Mouse (Mus musculus) regulatory T cell (primary cell): ENCODE results near the gene Spc24.
"Not testable (repeated sequence)": the region's sequence is repeated elsewhere in the genome, so short reads cannot be mapped to it uniquely, and the experiment has no call there.

ENCODE experiments used
- in situ Hi-C: fragments of 300-600 bp; cut with MboI, MseI; formaldehyde crosslinking; loops from one replicate; pipeline ENCODE4 v1.15.1; 2025; ENCODE audit warnings: high pct_unique_total_duplicates

Gene Spc24

DNA sequence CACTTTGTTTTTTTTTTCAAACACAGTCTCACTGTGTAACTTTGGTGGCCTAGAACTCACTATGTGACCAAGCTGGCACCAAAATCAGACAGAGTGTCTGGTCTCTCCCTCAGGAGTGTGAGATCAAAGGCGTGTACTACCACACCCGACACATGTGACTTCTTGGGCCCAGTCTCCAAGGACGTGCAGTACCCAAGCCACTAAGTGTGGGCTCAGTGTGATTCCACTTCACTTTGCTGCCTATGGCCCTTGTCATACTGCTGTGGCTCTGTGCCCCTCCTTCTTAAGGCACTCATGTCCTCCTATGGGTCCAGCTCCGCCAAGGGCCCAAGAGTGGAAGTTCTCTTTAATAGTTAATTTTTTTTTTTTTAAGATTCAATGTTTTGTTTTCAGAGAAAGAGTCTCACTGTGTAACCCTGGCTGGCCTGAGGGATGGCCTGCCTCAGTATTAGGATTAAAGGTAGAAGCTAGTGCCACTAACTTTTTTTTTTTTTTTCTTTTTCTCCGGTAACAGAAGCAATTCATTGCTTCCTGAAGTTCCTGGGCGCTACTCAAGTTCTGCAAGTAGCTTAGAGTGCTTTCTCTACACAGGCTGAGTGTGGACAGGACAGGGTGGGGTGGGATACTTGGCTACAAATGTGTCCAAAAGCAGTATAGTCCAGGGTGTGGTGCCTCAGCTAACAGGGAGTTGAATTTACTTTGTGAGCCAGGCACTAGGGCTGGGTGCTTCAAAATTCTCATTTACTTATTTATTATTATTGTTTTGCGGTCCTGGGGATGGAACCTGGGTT is 24.6 kb upstream of the Spc24 start:
- in situ Hi-C loops = no loop called here

DNA sequence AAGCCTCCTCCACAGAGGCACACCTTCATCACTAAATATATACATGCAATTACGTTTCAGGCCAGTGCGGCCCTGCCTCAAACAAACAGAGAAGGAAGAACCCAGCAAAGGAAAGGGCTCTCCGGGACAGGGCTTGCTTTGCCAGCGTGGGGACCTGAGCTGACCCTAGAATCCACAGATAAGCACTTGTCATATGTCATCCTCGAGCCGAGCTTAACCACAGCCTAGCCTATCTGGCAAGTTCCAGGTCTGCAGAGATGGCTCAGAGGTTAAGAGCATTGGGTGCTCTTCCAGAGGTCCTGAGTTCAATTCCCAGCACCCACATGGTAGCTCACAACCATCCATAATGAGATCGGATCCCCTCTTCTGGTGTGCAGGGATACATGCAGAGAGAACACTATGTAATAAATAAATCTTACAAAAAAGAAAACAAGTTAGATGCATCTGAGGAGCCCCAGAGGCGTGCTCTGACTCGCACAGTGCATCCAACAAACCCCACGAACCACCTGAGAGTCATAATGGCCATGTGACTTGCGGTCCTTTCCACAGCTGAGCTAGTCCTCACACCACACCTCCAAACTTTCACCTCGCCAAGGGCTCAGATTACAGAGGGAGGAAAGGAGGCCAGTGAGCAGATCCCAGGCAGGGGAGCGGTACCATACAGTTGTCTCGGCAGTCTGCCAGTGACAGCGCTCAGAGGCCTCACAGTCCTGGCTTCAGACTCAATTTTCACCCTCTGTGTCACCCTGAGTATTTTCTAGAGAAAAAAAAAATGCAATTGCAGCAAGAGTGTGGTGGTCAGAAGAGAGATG is 21.8 kb upstream of the Spc24 start:
- in situ Hi-C loops = no loop called here

DNA sequence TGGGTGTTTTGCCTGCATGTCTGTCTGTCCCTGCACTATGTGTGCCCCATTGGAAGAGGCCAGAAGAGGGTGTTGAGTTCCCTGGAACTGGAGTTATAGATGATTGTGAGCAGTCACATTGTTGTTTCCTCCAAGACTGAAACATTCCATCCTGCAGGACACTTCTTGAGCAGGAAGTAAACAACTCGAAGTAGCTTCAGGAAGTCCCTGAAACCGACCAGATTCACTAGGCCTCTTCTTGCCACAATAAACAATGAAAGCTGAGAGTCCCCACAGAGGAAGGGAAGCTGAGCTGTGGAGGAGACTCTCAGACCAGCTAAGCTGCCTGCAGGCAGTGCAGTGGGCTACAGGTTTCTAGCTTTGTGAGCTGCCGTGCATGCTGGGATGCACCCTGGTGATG is 17.6 kb upstream of the Spc24 start:
- in situ Hi-C loops = no loop called here

DNA sequence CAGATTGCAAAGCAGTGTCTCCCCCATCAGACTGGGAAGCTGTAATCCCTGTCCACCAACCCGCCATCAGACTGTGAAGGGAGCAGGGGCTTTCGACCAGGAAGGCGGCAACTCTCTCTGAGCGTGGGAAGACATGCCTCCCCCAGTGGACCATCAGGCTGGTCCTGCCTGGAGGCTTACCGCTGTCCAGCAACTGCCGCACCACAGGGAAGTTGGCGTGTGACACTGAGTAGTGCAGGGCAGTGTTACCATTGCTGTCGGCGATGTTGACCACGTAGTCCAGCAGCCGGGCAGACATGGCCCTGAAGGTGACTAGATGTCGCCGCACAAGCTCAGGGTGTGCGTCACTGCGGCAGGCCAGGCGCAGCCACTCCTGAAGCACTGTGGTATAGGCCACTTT is 14.2 kb upstream of the Spc24 start:
- in situ Hi-C loops = no loop called here

DNA sequence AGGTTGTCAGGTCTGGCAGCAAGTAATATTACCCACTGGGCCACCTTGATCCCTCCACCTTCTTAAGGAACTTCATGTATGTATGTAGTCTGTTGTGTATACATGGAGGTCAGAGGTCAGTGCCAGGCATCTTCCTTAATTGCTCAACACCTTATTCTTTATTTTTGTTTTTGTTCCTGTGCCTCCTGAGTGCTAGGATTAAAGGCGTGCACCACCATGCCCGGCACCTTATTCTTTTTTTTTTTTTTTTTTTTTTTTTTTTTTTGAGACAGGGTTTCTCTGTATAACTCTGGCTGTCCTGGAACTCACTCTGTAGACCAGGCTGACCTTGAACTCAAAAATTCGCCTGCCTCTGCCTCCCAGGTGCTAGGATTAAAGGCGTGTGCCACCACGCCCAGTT is 13.3 kb upstream of the Spc24 start:
- in situ Hi-C loops = not testable (repeated sequence)

DNA sequence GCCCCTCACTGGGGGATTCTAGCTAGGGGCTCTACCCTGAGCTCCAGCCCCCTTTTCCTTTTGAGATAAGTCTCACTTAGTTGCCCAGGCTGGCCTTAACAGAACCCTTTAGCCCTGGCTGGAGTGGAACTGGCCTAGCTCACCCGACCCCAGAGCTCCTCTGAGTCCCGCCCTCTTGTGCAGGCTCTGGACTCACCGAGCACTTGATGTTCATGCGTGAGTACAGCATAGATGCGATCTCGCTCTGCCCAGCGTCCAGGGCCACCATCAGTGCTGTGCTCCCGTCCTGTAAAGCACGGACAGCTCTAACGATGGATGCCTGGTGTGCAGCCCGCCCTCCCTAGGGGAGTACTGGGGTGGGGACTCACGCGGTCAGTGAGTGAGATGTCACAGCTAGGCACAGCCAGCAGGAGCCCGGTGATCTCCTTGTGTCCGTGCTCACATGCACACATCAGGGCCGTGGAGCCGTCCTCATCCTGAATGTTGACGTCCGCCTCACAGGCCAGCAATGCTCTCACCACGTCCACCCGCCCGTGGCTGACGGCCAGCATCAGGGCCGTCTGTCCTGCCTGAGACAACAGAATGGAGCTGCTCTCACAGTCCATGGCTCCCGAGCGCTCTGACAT is 9.6 kb upstream of the Spc24 start:
- in situ Hi-C loops = no loop called here

DNA sequence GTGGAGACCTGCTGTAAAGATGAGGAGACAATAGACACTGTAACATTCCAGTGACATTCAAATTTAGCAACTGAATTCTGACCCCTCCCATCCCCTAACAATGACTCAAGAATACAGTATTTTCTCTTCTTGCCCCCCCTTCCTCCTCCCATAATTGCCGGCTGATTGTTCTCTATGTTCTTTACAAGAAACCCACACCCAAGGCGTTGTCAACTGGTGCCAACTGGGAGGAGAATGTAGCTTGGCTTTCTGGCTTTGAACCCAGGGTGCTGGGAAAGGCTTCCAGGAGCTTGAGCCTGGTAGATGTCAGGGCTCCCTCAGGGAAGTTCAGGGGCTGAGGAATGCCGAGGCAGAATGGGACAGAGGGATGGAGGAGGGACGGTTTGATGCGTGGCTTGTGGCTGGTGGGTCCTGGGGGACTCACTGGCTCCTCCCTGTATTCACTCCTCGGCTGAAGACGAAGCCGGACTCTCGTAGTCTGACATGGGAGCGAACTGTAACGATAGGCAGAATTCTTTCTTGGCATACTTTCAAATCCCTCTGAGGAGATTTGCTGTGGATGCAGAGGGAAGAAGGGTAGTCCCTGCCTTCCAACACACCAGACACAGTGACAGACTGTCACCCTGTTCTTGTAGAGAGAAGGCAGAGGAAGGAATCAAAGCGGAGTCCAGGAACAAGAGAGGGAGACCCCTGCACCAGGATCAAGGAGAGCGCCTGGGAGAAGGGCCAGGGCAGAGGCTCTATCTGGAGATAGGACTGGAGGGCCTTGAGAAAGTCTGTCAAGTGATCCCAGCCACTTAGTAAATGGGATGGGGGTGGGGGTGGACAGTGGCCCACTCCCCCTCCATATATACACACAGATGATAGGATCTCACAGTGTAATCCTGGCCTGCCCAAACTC is 8.7 kb upstream of the Spc24 start:
- in situ Hi-C loops = no loop called here

DNA sequence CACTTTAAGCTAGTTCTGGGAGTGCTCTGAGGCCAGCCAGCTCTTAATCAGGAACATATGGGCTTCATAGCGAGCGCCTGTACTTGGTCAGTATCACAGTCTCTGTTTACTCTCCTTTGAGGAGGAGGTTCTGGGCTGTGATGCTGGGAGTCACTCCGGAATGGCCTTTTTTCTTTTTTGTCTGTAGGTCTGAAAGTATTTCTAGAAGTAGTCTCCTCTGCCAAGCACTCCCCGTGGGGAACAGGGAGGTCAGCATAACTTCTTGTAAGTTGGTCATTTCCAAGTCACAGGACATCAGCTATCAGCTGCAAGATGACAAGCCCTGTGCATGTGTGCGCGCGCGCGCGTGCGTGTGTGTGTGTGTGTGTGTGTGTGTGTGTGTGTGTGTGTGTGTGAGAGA is 7.8 kb upstream of the Spc24 start:
- in situ Hi-C loops = no loop called here

DNA sequence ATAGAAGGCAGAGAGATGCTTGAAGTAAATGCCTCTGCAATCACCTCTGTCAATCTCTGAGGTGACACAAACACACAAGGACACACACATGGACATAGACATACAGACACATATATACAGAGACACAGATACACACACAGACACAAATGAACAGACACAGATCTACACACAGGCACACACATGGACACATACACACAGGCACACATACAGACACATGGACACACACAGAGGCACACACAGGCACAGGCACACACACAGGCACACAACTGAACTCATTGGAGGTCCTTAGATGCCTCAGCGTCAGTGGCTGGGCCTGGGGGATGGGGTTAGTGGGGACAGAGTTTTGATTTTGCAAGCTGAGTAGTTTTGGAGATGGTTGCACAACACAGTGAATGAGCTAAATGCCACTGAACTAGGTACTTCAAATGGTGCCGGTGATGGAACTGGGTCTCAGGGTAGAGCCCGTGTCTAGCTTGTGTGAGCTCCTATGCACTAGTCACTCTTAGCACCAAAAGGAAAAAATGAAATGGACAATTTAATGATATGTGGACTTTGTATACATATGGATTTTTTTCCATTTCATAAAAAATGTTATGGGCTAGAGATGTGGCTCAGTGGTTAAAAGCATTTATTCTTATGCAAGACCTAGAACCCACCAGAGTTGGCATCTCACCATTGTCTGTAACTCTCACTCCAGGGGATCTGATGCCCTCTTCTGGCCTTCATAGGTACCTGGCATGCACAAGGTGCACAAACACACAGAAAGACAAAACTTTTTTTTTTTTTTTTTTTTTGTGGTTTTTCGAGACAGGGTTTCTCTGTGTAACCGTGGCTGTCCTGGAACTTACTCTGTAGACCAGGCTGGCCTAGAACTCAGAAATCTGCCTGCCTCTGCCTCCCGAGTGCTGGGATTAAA is 4.2 kb upstream of the Spc24 start:
- in situ Hi-C loops = no loop called here

DNA sequence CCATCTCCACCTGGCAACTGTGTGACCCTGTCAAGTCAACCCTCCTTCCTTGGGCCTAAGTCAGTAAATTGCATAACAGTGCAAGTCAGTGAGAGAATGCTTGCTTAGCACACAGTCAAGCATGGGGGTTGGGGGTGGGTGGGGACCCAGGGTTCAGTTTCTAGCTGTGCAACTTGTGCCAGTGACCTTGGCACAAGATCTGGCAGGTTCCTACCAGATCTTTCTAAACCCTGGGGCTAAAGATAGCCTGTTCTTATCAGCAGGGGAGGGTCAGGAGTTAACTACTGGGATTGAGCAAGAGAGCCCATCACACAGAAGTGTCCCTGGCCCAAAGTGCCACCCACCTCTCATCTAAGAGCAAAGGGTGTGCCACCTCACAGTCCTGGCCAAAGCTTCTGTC is 2.0 kb upstream of the Spc24 start:
- in situ Hi-C loops = no loop called here

DNA sequence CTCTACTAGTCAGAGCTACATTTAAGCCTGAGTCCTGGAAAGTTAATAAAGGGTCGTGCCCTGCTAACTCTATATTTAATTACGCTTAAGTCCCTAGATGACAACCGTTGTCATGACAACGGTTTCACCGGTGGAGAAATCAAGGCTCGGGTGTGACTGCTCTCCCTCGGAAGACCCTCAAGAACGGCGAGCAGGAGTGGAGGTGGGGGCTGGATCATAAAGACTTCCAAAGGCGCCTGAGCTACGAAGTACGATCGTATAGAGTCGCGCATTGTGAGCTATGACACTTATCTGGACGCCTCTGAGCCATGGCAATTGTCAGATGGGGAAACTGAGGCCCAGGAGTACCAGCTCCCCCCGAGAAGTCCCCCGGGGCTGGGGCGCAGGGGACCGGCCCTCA is 385 bp downstream of the Spc24 start:
- in situ Hi-C loops = no loop called here

DNA sequence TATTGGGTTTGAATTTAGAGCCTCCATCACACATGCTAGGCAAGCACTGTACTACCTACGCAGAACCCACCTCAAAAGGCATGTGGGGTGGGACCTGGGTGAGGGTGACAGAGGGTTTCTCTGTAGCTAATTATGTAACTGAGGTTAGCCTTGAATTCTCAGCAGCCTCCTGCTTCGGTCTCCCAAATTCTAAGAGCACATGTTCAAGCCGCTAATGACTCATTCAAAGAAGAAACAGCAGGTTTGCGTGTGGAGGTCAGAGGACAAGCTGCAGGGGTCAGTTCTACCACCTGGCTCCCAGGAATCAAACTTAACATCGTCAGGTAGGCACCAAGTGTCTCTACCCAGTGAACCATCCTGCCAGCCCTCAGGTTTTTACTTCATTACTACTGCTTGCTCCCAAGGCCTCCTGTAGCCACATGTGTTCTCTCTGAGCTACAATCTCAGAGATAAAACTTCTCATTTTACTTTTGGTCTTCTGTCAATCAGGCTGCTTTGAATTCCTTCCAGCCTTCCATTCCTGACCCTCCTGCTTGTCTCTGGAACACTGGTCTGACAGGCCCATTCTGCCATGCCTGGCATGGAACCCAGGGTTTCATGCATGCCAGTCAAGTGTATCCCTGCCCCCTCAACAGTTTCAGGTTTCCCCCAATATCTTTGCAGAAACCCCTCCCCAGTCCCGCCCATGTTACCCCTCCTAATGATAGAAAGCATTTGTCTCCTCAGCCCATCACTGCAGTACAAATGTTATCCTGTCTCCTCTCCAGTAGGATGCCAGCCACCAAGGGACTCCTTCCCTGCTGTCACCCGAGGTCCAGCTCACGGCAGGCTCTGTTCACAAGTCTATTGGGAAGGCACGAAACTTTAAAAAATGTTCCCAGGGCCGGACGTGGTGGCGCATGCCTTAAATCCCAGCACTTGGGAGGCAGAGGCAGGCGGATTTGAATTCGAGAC is 1.2 kb downstream of the Spc24 start:
- in situ Hi-C loops = no loop called here

DNA sequence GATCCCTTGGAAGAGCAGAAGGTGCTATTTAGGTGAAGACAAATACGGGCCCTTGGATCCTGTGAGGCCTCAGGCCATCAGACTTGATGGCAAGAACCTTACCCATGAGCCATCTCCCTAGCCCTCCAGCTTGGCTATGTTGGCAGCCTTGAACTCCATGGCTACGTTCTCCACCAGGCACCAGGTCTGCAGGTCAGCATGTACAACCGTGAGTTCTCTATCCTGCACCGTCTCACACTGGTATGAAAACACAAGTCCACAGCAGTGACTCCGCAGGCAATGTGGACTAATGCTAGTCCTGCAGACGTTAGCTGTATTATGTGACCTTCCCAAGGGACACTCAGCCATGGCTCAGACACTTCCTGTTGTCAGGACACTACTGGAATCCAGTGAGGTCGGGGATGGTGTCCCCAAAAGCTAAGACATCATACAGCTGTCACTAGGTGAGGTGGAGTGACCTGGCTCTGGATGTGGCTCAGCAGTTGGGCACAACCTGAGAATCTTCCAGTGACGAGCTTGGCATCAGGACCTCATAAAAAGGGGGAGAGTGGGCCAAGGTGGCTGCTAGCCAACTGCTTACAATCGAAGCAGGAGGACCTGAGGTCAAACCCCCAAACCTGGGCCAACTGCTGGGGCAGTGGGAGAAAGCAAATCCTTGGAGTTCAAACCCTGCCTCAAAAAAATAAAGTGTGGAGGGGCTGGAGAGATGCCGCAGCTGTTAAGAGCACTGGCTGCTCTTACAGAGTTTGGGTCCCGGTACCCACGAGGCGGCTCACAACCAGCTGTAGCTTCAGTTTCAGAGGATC is 5.4 kb downstream of the Spc24 start:
- in situ Hi-C loops = no loop called here

DNA sequence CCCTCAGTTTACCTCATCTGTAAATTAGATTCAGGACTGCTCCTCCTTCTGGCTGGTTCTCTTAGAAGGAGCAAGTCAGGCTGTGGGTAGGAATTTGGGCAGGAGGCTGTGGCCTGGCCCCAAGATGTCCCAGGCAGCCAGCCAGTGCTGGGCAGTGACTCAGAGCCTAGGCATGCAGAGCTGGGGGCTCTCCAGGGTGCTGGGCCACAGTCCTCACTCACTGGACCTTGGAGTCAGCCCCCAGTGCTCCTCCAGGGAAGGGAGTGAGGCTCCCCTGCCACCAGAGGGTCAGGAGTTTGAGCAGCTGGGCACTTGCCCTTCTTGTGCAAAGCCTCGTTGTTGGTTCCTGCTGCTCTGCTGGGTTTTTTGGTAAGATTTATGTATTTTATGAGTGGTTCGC is 6.1 kb downstream of the Spc24 start:
- in situ Hi-C loops = no loop called here

DNA sequence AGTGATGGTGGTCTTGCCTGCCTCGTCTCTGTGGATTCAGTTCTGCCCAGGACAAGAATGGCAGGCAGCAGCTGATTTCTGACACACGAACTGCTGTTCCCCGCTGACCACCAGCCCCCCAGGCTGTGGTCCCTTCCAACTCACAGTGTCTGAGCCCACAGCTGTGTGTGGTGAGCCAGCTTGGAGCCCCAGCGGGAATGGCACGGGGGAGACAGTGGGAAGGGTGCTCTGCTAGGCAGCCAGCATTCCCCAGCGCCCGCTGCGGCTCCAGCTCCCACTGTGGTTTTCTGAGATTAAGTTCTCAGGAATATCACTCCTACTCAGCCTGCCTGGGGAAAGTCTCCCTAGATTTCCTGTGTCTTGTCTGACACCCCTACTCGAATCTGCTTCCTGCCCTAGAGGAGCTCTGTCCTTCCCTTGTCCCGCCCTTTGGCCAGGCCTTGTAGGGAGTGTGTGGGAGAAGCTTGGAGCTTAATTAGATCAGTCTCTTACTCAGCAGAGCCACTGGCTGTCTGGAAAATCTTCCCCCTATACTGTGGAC is 7.8 kb downstream of the Spc24 start:
- in situ Hi-C loops = no loop called here

DNA sequence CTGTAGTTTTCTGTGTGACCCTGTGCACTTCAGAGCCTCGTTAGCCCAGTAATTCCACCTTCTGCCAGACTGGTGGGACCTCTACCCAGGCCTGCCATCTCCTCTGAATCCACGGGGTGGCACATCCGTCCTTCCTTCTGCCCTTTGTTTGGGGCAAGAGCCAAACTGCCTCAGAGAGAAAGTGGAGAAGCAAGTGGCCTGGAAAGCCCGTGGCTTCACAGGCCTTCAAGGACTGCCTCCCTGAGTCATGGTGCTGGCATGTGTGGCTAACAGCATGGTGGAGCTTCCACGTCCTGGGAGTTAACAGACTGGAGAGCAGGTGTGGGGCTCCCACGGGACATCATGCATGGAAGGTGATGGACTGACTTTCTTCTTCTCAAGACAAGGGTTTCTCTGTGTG is 8.8 kb downstream of the Spc24 start:
- in situ Hi-C loops = no loop called here

DNA sequence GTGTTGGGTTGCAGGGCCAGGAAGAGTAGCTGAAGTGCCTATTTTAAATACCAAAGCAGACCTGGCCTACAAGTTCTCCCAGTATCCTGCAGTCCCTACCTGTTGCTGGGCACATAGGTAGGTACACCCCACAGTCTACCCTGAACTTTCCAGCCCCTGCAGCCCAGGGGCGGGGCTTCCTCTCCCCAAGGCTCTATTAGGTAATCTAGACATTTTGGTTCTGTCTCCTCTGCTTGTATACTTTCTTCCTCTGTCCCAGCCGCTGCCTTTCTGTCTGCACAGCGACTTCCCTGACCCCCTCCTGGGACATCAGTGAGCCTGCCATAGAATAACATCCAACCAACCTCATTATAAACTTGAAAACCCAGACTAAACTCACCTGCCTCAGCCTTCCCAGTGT is 9.7 kb downstream of the Spc24 start:
- in situ Hi-C loops = no loop called here

DNA sequence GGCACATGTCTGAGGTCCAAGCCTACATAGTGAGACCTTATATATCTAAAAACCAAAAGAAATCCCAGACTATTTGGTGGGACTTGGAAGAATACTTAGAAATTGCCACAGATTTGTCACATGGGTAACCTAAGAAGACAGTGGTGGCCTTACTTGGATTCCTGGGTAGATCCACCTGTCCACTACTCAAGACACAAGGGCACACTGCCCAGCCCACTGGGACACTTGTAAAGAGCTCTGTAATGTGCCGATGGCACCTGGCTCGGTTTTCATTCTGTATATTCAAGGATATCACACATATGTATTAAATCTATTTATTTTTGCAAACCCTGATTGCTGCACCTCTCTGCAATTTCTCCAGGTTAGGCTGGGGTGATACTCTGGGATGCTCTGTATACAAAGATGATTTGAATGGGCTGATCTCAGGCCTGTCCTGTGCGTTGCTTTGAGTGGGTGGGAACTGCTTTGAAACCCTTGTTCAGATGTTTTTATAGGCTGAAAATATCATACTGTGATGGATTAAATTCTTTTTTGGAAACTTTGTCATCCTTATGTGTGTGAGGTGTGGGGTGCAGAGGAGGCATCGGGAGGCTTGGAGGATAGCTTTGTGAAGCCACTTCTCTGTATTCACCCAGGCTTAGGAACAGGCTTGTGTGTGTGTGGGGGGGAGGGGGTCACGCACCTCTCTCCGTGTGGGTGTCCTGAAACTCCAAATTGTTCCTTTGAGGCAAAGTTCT is 10.6 kb downstream of the Spc24 start:
- in situ Hi-C loops = no loop called here
